Mouse (Mus musculus): ENCODE results near the gene Focad.
A peak's percentile ranks its signal among the peaks of the same experiment; 100 is the strongest.

Gene Focad

DNA sequence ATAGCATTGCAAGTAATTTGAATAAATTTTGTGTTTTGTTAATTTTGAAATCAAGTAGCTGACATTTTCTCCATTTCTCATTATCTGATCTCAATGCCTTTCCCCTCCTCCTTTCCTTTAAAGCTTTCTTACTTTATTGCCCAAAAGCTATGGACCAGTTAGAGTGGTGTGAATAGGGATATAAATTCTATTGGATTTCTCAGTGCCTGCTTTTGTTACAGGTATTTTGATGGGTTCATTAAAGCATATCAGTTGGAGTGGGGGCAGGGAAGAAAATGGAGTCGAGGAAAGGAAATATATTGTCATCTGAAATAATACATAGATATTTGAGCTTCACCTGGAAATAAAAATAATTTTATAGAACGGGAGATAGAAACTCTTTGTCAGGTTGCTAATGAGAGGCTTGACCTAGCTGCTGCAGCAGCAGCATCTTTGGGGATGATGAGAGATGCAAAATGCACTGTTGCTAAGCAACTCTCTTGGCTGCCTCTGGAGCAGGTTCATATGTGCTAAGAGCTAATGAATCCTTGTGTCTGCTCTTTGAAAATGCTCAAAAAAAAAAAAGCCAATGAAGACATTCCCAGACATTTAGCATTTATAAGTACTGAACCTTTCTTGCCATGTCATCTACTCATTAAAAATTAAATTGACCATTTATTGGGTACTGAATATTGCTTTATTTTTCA lies 116.9 kb downstream of the Focad start:
- no peak for DNase-seq

GRCm38 (mm10) chr4:88213895-88214294 lies 119.5 kb downstream of the Focad start:
- DNase-seq = no peak

DNA sequence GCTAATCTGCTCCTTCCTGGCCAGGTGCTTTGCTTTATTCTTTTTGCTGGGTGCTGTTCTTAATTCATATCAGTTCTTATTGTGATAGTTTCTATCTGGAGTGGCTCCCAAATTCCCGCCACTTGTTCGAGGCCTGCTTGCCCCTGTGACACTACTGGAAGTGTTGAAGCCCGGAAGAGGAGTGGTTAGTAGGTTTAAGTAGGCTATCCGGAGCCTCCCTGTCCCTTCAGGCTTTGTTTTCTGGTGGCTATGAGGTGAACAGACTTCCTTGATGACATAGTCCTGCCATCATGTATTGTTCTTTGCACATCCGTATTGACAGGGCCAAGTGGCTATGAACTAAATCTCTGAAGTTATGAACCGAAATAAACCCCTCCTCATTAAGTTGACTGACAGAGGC lies 123.9 kb downstream of the Focad start:
- DNase-seq = no peak

DNA sequence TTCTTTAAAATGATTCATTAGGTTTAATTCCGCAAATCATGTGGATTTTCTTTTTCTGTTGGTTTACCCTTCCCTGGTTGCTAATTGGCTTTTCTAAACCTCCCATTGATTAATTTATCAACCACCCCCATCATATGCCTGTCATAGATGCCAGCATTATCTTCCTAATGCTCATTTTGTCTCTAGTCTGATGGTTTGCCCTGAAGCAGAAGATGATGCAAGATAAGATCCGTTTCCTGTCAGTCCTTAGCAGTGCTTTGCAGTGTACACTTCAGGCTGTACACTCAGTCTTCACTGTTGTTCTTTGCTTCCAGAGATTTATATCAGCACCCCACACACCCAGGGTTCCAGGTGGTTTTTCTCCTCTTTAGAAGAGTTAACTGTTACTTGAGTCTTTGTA lies 124.4 kb downstream of the Focad start:
- DNase-seq = no peak

- no peak for DNase-seq
These were observed 136.9 kb downstream of the Focad start for GRCm38 (mm10) chr4:88231375-88231774.

- no peak for DNase-seq
These were observed 141.5 kb downstream of the Focad start for GRCm38 (mm10) chr4:88235941-88236340.

- DNase-seq = no peak
These were observed 142.7 kb downstream of the Focad start for GRCm38 (mm10) chr4:88236926-88237756.

- DNase-seq = no peak
These were observed 143.9 kb downstream of the Focad start for GRCm38 (mm10) chr4:88238351-88238750.

DNA sequence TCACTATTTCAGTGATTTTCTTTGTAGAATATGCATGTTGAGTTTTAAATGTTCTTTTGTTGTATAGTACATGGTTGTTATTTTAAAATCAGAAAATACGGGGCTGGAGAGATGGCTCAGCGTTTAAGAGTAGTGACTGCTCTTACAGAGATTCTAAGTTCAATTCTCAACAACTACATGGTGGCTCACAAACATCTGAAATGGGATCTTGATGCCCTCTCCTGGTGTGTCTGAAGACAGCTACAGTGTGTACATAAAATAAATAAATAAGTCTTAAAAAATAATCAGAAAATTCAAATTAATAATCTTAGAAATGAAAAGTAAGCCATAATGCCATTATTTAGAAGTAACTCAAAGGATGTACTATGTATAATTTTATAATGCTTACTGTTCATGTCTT lies 149.4 kb downstream of the Focad start:
- no peak for DNase-seq

- DNase-seq = no peak
These were observed 151.1 kb downstream of the Focad start for GRCm38 (mm10) chr4:88245494-88245893.

- no peak for DNase-seq
These were observed 166.9 kb downstream of the Focad start for GRCm38 (mm10) chr4:88261349-88261748.

DNA sequence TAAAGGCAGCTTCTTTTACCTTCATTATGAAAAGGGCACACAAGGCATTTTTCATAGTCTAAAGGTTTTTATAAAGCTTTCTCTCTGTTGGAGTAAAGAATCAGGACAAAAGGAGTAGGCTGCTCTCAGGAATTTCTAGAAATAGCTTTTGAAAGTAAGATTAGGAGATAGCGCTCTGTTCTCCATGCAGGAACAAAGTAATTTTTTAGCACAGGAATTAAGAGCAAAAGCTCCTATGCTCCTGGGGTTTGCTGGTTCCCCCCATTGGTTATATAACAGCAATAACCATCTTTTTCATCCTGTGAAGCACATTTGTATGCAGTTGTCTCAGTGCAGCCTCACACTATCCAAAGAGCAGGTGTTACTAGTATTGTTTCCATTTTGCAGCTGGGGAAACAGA lies 170.1 kb downstream of the Focad start:
- no peak for DNase-seq

- DNase-seq = no peak
These were observed 176.1 kb downstream of the Focad start for GRCm38 (mm10) chr4:88270408-88271067.

GRCm38 (mm10) chr4:88275571-88276041 lies 181.2 kb downstream of the Focad start:
- peak in 1 of 2 experiments; percentile 7 for DNase-seq

DNA sequence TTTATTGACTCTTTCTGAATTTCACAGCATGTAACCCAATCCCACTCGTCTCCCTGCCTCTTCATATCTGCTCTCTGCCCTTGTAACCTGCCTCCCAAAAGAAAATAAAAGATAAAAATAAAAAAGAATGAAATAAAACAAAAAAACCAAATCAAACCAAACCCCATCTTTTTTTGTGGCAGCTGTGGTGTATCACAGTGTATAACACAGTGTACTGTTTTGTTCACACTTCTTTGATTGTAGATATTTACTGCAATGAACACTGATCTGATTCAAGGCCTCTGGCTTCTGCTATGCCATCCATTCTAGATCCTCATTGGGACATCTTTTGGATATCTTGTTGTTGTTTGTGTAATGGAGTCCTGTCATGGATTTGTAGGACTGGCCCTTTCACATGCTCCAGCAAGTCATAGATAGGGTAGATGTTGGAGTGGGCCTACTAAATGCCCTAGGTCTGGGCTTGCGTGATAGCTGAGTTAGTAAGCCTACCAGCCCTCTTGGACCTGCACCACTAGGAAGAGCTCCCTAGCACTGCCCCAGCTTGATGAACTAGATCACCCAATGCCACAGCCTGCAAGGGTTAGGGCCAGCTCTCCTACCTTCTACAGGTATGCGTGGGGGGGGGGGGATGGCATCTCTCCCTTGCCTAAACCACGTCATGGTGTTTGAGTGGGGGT lies 181.8 kb downstream of the Focad start:
- DNase-seq = no peak

- DNase-seq = no peak
These were observed 184.1 kb downstream of the Focad start for GRCm38 (mm10) chr4:88278524-88278923.

- no peak for DNase-seq
These were observed 186.1 kb downstream of the Focad start for GRCm38 (mm10) chr4:88280536-88280935.

GRCm38 (mm10) chr4:88295537-88295936 lies 201.1 kb downstream of the Focad start:
- DNase-seq = no peak

- DNase-seq = no peak
These were observed 205.1 kb downstream of the Focad start for GRCm38 (mm10) chr4:88299551-88299950.

- DNase-seq = no peak
These were observed 206.6 kb downstream of the Focad start for GRCm38 (mm10) chr4:88300832-88301621.

GRCm38 (mm10) chr4:88302291-88302690 lies 207.9 kb downstream of the Focad start:
- DNase-seq = peak; percentile 5 to 16

DNA sequence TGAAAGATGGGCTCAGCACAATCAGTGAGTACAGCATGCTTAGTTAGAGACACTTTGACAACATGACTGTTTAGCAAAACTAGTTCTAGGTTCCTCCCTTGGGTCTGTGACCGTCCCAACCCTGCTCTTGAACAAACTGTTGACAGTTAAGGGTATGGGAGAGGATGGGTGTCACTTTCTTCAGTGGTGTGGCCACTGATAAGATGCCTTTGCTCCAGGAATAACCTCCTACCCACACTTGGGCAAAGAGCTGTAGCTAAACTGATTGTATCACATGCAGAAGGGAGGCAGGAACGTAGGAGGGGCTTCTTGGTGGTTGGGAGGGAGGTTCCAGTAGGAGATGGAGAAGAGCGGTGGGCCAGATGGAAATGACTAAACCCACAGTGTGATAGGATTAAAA lies 213.3 kb downstream of the Focad start:
- no peak for DNase-seq

All from kidney, postnatal 4 days (tissue).